Mouse (Mus musculus) layer of hippocampus, adult 18-20 months (tissue): ENCODE results near the gene Fars2. TPM values are rescaled to one million over a fixed set of nuclear protein-coding genes. Genes with fewer than 3 reads are reported as not detected.
A peak's percentile ranks its signal among the peaks of the same experiment; 100 is the strongest.

Experiments used
- DNase-seq, 2 experiments: peaks; one replicate each; pipeline ENCODE4 v3.0.0; 2022; ENCODE audit warnings: low spot score in 2 of 2
- long read RNA-seq: library from polyadenylated mRNA; stranded (forward); transcript quantifications from one replicate; pipeline ENCODE4 v2.0.0, GENCODE M21; 2021
- total RNA-seq, 2 experiments: library from RNA; stranded (reverse); gene quantifications; 2 replicates each; pipeline ENCODE4 v1.2.3; 2021

Fars2 gene
- 10 to 100 TPM; 34.7 to 42.2 TPM for total RNA-seq
- long read RNA-seq, transcript Fars2-201 (7 exons, 2,125 nt): major isoform, 18 of 27 reads
- long read RNA-seq, partial matches to known transcripts: 1 of 27 reads
- long read RNA-seq, other reads (novel, unspliced or antisense): 7 of 27 reads

GRCm38 (mm10) chr13:36117143-36118014 is at the start of gene Fars2, which contains the start of gene Lyrm4:
Gene Fars2 (plus strand): TSS chr13:36117412.
Gene Lyrm4 (minus strand): TSS chr13:36117526.
- DNase-seq: peak; percentile 96 to 97

GRCm38 (mm10) chr13:36074484-36074883 is 42.7 kb upstream of the Fars2 start:
- DNase-seq: no peak

DNA sequence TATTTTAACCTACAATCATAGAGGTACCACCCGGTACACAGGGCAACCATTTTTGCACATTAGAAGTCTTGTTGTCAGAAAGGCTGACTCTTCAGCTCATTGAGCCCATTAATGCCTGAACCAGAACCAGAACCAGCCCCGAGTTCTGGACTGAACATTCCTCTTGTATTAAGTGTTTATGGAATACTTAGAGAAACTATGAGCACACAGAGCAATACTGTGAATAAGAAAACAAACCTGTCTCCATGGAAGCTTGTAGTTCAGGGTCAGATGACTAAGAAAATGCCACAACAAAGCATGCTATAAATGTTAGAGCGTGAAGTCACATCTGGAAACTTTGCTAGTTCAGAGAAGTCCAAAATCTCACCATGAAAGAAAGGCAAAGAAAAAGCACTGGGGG is 35.6 kb upstream of the Fars2 start:
- DNase-seq: no peak

DNA sequence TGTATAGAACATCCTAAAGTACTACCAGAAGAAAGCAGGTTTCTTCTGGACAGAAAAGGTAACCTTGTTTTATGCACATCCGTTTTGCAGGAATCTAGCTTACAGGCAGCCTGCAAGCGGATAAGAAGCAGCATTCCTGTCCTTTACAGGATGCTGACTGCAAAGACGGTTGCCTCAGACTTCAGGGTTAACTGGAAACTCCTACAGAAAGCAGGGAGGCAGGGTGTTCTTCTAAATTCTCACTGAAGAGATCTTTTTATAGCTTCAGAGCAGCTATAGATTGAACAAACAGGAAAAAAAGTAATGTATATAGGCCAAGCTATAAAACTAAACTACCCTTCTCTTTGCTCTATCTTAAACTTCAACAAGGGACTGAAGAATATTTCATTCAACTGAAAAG is 32.5 kb upstream of the Fars2 start:
- no peak for DNase-seq

DNA sequence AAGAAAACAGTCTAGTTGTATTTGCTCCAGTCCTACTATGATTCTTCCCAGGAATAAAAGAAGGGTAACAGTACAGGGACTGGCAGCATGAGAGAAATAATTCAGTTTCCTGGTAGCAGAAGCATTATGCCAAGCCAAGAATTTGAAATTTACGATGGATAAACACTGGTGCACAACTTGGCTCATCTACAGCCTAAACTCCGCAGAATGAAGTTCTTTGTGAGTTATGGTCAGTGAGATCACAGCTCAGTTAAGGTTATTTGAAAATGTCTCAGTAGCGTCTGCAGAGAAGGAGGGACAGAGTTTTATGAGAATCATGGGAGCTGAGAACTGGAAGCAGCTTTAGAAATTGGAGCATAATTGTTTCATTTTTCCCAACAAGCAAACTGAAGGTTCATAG is 31.2 kb upstream of the Fars2 start:
- DNase-seq: no peak

GRCm38 (mm10) chr13:36086608-36087391 is 30.4 kb upstream of the Fars2 start:
- peak in 1 of 2 experiments; percentile 37 for DNase-seq

- no peak for DNase-seq
Observed at GRCm38 (mm10) chr13:36087427-36087826, 29.8 kb upstream of the Fars2 start.

- DNase-seq: no peak
Observed at GRCm38 (mm10) chr13:36088168-36088567, 29.0 kb upstream of the Fars2 start.

GRCm38 (mm10) chr13:36096684-36097383 is 20.4 kb upstream of the Fars2 start:
- DNase-seq: no peak

- no peak for DNase-seq
Observed at GRCm38 (mm10) chr13:36105591-36105990, 11.6 kb upstream of the Fars2 start.

GRCm38 (mm10) chr13:36108528-36108927 is 8.7 kb upstream of the Fars2 start:
- DNase-seq: no peak

GRCm38 (mm10) chr13:36111331-36111730 is 5.9 kb upstream of the Fars2 start:
- DNase-seq: no peak

- no peak for DNase-seq
Observed at GRCm38 (mm10) chr13:36113181-36113580, 4.0 kb upstream of the Fars2 start.

GRCm38 (mm10) chr13:36116520-36117142 is 581 bp upstream of the Fars2 start:
- DNase-seq: peak in 1 of 2 experiments; percentile 21

DNA sequence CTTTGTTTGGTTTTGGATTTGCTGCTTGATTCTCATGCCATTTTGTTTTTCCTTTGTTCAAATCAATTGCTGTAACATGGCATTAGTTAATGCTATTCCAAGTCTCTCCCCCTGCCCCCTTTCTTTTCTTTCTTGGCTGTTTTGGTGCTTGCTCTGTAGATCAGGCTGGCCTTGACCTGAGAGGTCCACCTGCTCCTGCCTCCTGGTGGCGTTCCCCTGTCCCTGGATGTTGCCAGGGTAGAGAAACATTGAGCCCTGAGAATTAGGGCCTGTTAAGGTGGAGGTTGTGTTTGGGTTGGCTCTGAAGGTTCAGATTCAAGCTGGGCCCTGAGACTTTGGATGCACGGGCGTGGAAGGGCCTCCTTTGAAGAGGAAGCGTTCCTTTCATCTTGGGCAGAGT is 2.5 kb downstream of the Fars2 start:
- DNase-seq: no peak

- DNase-seq: no peak
Observed at GRCm38 (mm10) chr13:36120606-36121005, 3.4 kb downstream of the Fars2 start.

- DNase-seq: peak in 1 of 2 experiments; percentile 24
Observed at GRCm38 (mm10) chr13:36129360-36130054, 12.3 kb downstream of the Fars2 start.

DNA sequence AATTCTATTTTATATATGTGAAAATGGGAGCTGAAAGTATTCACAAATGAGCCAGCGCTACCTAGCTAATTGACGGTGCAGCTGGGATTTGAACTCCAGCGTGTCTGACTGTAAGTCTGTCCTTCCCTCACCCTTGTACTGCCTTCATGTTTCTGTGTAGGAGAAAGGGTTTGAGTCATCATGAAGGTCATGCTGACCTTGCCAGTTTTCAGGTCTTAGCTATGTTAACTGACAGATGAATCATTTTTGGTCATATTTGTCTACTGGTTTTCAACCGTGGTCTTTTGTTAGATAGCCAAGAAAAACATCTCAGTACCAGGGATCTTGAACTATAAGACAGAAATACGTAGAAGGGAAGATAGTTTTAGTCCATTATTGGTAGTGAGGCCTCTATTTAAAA is 14.2 kb downstream of the Fars2 start:
- no peak for DNase-seq

- no peak for DNase-seq
Observed at GRCm38 (mm10) chr13:36131992-36132649, 14.9 kb downstream of the Fars2 start.

DNA sequence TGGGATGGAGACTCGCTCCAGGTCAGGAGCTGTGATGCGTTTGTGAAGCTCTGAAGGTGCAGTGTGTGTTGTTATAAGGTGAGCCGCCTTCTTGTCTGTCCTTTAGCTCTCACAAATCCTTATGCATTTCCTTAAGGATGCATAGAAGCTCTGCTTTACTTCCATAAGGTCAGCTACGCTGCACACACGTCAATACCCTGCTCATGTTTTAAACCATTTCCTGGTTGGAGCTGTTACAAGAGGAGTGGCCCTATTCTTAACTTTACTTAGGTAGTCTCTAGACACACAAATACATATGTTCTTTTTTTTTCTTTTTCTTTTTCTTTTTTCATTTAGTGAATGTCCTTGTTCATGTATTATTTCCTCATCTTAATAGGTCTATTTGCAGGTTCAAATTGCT is 22.5 kb downstream of the Fars2 start:
- DNase-seq: no peak
